Mouse (Mus musculus) midbrain, embryonic 13.5 days (tissue): ENCODE results near the gene Lgals3. TPM values are rescaled to one million over a fixed set of nuclear protein-coding genes. Genes with fewer than 3 reads are reported as not detected.

Source experiments
- ATAC-seq: fragments of 200-750 bp; cut with Nextera tagmentation; 2 replicates; pipeline ENCODE4 v1.8.0; 2017; ENCODE audit warnings: mild to moderate bottlenecking, moderate TSS enrichment, moderate library complexity
- H3K27ac ChIP-seq: fragments of 300-500 bp; sonication (generic); 2 replicates; pipeline ENCODE4 v1.5.1; 2015; ENCODE audit warnings: inconsistent platforms, mild to moderate bottlenecking, moderate library complexity
- H3K27me3 ChIP-seq: fragments of 300-500 bp; sonication (generic); 2 replicates; pipeline ENCODE4 v1.6.1; 2015; ENCODE audit warnings: mild to moderate bottlenecking, inconsistent platforms
- H3K36me3 ChIP-seq: fragments of 300-500 bp; sonication (generic); 2 replicates; pipeline ENCODE4 v1.6.1; 2015; ENCODE audit warnings: mild to moderate bottlenecking, inconsistent platforms
- H3K4me1 ChIP-seq: fragments of 300-500 bp; sonication (generic); replicated peaks from 2 replicates; pipeline ENCODE4 v1.6.1; 2015; ENCODE audit warnings: inconsistent platforms
- H3K4me2 ChIP-seq: fragments of 300-500 bp; sonication (generic); replicated peaks from 2 replicates; pipeline ENCODE4 v1.6.1; 2015; ENCODE audit warnings: moderate library complexity, mild to moderate bottlenecking, inconsistent platforms
- H3K4me3 ChIP-seq: fragments of 300-500 bp; sonication (generic); replicated peaks from 2 replicates; pipeline ENCODE4 v1.5.1; 2015; ENCODE audit warnings: mild to moderate bottlenecking, inconsistent platforms
- H3K9ac ChIP-seq: fragments of 300-500 bp; sonication (generic); replicated peaks from 2 replicates; pipeline ENCODE4 v1.6.1; 2015; ENCODE audit warnings: mild to moderate bottlenecking, inconsistent platforms
- H3K9me3 ChIP-seq: fragments of 300-500 bp; sonication (generic); 2 replicates; pipeline ENCODE4 v1.6.1; 2016; ENCODE audit warnings: mild to moderate bottlenecking, inconsistent platforms
- WGBS: fragments of 180-500 bp; shearing (Covaris S2); methylation state at CpG from one replicate; pipeline ENCODE4 v1.1.7; 2015; 5-methylcytosine and 5-hydroxymethylcytosine counted together
- polyA plus RNA-seq: library from polyadenylated mRNA; unstranded; fragments of >200 nt; fragmentation: Nextera tagmentation; extraction: Ambion mirVana; gene quantifications from 2 replicates; pipeline ENCODE4 v1.2.1, GENCODE M21; 2015

The Lgals3 gene
- polyA plus RNA-seq, 1 experiment from 2014 or later: 1.2 TPM

DNA sequence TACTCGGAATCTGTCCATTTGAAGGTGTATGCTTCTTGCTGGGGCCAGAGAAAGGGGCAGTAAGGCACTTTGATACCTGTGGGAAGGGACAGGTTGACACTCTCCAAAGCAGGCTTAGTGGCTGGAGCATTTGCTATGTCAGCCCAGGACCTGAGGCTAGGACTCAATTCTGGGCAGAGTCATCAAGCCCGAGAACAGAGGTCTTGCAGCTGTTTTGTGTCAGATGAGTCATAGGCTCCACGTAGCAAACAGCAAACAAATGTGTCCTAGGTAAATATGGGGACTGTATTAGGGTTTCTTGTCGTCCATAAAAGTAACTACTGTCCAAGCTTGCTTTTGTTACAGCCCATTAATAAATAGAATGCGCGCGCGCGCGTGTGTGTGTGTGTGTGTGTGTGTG lies 15.3 kb upstream of the Lgals3 start:
- H3K27ac ChIP-seq: no peak overlapping the region
- no peaks in the 10 kb centered on the region for H3K9me3 ChIP-seq
- WGBS: 93% methylated on average over 10 of the region's 10 CpGs
- H3K4me2 ChIP-seq: no peak overlapping the region
- H3K36me3 ChIP-seq: no peaks in the 10 kb centered on the region
- no peak overlapping the region for H3K9ac ChIP-seq
- no peaks in the 10 kb centered on the region for H3K27me3 ChIP-seq
- H3K4me1 ChIP-seq: no peaks in the 10 kb centered on the region
- ATAC-seq: no peak
- H3K4me3 ChIP-seq: no peak overlapping the region

DNA sequence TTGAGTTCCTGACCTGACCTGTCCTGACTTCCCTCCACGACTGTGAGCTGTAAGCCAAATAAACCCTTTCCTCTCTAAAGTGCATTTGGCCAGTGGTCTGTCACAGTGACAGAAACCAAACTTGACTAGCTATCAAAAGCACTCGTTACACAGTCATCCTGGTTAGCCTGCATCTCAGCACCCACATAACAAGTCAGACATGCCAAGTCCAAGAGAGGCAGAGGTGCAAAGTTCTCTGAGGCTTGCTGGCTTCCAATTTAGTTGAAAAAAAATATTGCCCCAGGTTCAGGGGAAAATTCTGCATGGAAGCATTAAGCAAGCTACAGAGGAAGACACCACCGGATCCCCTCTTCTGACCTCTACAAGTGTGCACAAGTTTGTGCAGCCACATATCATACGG lies 14.3 kb upstream of the Lgals3 start:
- 94% methylated on average over 4 of the region's 4 CpGs for WGBS
- no peaks in the 10 kb centered on the region for H3K4me1 ChIP-seq
- no peak overlapping the region for H3K9ac ChIP-seq
- no peaks in the 10 kb centered on the region for H3K27me3 ChIP-seq
- ATAC-seq: no peak
- no peak overlapping the region for H3K27ac ChIP-seq
- H3K36me3 ChIP-seq: no peaks in the 10 kb centered on the region
- H3K4me2 ChIP-seq: no peak overlapping the region
- H3K9me3 ChIP-seq: no peaks in the 10 kb centered on the region
- H3K4me3 ChIP-seq: no peak overlapping the region

DNA sequence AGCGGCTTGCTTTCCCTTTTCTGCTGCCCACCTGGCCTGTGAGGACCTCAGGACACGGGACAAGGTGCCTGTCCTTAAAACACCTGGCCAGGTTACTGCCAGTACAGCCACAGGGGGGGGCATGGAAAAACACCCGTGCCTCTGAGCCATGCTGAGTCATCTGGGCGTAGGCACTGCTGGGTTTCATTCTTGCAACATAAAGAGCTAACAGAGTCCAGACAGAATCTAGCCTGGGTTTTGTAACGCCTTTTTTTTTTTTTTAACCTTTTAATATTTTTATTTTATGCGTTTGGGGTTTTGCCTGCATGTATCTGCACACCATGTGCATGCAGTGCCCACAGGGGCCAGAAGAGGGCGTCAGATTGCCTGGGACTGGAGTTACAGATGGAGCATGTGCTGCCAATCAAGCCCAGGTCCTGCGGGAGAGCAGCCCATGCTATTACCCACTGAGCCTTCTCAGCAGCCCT lies 13.4 kb upstream of the Lgals3 start:
- 75% methylated on average over 8 of the region's 8 CpGs for WGBS
- H3K27ac ChIP-seq: no peak overlapping the region
- H3K27me3 ChIP-seq: no peaks in the 10 kb centered on the region
- no peaks in the 10 kb centered on the region for H3K4me1 ChIP-seq
- no peak overlapping the region for H3K4me3 ChIP-seq
- H3K36me3 ChIP-seq: no peaks in the 10 kb centered on the region
- no peak overlapping the region for H3K9ac ChIP-seq
- ATAC-seq: no peak
- H3K4me2 ChIP-seq: no peak overlapping the region
- no peaks in the 10 kb centered on the region for H3K9me3 ChIP-seq

DNA sequence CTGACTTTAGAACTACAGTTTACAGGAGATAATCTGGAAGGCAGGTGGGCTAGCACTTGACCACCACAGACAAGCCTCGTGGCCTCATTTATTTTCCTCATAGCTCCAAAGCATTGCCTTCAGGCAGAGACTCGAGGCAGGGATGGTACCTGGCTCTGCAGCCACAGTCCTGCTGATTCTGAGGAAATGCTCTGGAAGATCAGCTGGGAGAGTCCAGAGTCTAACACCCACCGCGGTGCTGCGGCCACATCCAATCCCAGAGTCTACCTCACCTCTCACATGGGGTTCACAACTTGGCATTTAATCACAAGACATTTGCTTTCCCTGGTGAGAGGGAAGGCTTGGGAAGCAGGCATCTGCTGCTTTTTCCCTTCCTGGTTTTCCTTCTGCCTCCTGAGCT lies 12.6 kb upstream of the Lgals3 start:
- Histone ChIP-seq H3K9ac (no peak overlapping the region), H3K4me1 (no peaks in the 10 kb centered on the region), H3K4me3 (no peak overlapping the region), H3K27ac (no peak overlapping the region), H3K9me3 (no peaks in the 10 kb centered on the region), H3K36me3 (no peaks in the 10 kb centered on the region), H3K4me2 (no peak overlapping the region), H3K27me3 (no peaks in the 10 kb centered on the region)
- no peak for ATAC-seq
- WGBS: 81% methylated on average over 5 of the region's 5 CpGs

DNA sequence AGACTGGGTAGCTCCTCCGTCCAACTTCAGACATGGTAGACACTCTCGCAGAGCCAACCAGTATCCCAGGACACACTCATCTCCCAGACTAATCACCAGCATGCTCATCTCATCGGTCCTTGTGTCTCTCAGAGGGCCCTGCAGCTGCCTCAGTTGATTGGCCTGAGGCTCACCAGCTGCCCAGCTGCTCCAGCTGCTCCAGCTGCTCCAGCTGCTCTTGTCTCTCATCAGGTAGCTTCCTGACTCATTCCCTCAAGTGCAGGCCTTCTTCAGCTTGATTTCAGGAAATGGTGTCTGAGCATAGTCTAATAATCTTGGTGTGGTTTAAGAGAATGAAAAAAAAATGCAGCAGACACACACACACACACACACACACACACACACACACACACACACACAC lies 10.9 kb upstream of the Lgals3 start:
- 73% methylated on average over 3 of the region's 3 CpGs for WGBS
- H3K27me3 ChIP-seq: no peaks in the 10 kb centered on the region
- H3K9ac ChIP-seq: no peak overlapping the region
- H3K4me3 ChIP-seq: no peak overlapping the region
- H3K9me3 ChIP-seq: no peaks in the 10 kb centered on the region
- H3K4me1 ChIP-seq: no peaks in the 10 kb centered on the region
- no peak overlapping the region for H3K4me2 ChIP-seq
- no peaks in the 10 kb centered on the region for H3K36me3 ChIP-seq
- H3K27ac ChIP-seq: no peak overlapping the region
- no peak for ATAC-seq

DNA sequence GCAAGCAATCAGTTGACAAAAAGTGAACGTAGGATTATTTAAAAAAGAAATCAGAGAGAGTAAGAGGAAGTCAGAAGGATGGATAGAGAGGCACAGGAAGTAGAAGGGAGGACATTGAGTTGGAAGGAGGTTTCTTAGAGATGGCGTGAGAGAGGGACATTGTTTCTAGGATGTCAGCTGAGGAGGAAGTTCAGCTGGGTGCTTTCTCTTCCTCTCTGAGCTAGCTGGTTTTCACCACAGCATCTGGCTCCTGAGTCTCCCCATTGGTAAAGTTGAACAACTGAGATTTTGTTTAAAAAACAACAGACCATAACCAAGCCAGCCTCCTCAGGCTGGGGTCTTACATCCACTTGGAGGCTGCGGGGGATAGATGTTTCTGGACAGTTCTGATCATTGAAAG lies 7.9 kb upstream of the Lgals3 start:
- 73% methylated on average over 3 of the region's 3 CpGs for WGBS
- Histone ChIP-seq H3K9ac (no peak overlapping the region), H3K36me3 (no peaks in the 10 kb centered on the region), H3K4me2 (no peak overlapping the region), H3K4me3 (no peak overlapping the region), H3K4me1 (no peaks in the 10 kb centered on the region), H3K9me3 (no peaks in the 10 kb centered on the region), H3K27me3 (no peaks in the 10 kb centered on the region), H3K27ac (no peak overlapping the region)
- ATAC-seq: no peak

DNA sequence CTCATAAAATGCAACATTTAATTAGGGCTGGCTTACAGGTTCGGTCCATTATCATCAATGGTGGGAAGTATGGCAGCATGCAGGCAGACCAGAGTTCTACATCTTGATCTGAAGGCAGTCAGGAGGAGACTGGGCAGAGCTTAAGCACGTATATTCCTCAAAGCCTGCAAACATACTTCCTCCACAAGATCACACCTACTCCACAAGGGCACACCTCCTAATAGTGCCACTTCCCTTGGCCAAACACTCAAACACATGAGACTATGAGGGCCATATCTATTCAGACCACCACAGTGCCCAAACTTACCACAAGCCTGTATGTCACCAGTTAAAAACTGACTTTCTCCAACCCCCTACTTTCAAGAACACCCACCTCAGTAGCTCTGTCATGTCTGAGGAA lies 6.1 kb upstream of the Lgals3 start:
- no peak overlapping the region for H3K4me2 ChIP-seq
- H3K36me3 ChIP-seq: no peaks in the 10 kb centered on the region
- no peaks in the 10 kb centered on the region for H3K27me3 ChIP-seq
- H3K4me3 ChIP-seq: no peak overlapping the region
- ATAC-seq: no peak
- no peak overlapping the region for H3K9ac ChIP-seq
- no peak overlapping the region for H3K27ac ChIP-seq
- 90% methylated on average over 2 of the region's 2 CpGs for WGBS
- H3K9me3 ChIP-seq: no peaks in the 10 kb centered on the region
- H3K4me1 ChIP-seq: peaks cover 4% of the 10 kb centered on the region

DNA sequence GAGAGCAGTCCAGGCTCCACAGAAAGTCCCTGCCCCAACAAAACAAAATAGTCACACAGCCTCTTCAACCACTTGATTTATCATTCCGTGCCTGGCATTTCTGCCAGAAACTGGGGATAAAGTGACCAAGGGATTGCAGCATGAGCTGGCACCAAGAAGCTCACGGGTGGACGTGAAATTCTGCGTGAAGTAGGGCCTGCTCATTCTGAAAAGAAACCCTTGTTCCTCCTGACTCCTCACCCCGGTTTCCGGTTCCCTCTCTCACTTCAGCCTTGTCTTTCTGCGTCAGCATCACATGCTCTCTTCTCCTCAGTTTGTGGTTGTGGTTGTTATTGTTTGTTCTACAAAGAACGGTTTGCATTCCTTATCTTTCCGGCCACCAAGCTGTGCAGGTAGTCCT lies 5.7 kb upstream of the Lgals3 start:
- H3K4me1 ChIP-seq: peaks cover 6% of the 10 kb centered on the region
- no peak overlapping the region for H3K4me2 ChIP-seq
- H3K27ac ChIP-seq: no peak overlapping the region
- H3K36me3 ChIP-seq: no peaks in the 10 kb centered on the region
- H3K9me3 ChIP-seq: no peaks in the 10 kb centered on the region
- 87% methylated on average over 9 of the region's 9 CpGs for WGBS
- no peaks in the 10 kb centered on the region for H3K27me3 ChIP-seq
- ATAC-seq: no peak
- H3K9ac ChIP-seq: no peak overlapping the region
- H3K4me3 ChIP-seq: no peak overlapping the region

DNA sequence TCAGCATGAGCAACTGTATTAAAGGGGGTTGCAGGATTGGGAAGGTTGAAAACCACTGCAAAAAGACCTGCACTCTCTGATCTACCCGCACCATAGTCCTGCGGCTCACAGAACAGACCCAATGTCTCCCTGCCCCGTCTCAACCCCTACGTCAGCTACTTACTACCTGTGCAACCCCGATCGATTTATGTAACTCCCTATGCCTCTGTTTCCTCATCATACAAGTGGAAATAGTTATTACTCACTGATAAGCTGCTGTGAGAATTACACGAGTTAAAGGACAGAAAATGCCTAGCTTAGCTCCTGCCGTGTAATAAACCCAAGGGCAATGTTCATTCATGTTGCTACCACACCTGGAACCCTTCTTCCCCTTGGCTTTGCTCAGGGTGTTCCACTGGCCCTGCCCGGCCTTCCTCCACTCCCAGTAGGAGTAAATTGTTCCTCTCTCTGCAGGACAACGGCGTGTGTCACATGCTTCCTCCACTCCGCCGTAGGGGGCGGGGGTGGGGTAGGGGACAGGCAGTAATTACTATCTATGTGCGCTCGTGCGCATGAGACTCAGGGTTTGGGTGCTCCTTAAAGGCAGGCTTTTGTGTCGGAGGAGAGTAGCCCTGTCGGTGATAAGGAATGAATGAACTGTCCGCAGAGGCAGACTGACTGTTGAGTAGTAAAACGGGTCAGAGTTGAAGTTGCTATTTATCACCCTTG lies 2.7 kb upstream of the Lgals3 start:
- 52% methylated on average over 21 of the region's 21 CpGs for WGBS
- H3K36me3 ChIP-seq: no peaks in the 10 kb centered on the region
- peak overlapping the region; percentile 27; the same call in 1 of the 2 replicates for H3K4me2 ChIP-seq
- no peak overlapping the region for H3K27ac ChIP-seq
- no peak overlapping the region for H3K4me3 ChIP-seq
- H3K4me1 ChIP-seq: peaks cover 17% of the 10 kb centered on the region
- no peaks in the 10 kb centered on the region for H3K9me3 ChIP-seq
- ATAC-seq: no peak
- H3K9ac ChIP-seq: no peak overlapping the region
- H3K27me3 ChIP-seq: no peaks in the 10 kb centered on the region

DNA sequence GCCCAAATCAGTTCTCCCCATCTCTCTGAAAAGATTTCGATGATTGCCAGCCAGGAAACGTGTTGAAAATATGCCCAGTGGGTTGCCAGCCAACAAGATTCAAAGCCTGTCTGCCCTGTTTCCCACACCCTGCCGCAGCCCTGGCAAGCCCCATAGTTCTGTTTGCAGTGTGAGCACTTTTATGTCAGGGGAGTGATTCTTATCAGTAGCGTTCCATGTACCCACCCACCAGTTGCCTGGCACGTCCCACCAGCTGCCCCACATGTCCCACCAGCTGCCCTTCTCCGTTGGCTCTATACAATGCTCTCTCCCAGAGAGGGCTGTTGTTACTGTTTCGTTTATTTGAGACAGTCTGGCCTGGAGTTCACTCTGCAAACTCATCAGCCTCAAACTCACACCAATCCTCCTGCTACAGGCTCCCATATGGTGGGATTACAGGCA lies 650 bp upstream of the Lgals3 start:
- H3K9ac ChIP-seq: no peak overlapping the region
- peaks cover 17% of the 10 kb centered on the region for H3K4me1 ChIP-seq
- no peaks in the 10 kb centered on the region for H3K36me3 ChIP-seq
- H3K27ac ChIP-seq: 0 out of 2 replicates have a peak overlapping the region, but pooled peaks have one; percentile 4
- no peaks in the 10 kb centered on the region for H3K27me3 ChIP-seq
- peak; percentile 59; the same call in 1 of the 2 replicates for ATAC-seq
- no peak overlapping the region for H3K4me2 ChIP-seq
- no peak overlapping the region for H3K4me3 ChIP-seq
- WGBS: 60% methylated on average over 7 of the region's 7 CpGs
- no peaks in the 10 kb centered on the region for H3K9me3 ChIP-seq

DNA sequence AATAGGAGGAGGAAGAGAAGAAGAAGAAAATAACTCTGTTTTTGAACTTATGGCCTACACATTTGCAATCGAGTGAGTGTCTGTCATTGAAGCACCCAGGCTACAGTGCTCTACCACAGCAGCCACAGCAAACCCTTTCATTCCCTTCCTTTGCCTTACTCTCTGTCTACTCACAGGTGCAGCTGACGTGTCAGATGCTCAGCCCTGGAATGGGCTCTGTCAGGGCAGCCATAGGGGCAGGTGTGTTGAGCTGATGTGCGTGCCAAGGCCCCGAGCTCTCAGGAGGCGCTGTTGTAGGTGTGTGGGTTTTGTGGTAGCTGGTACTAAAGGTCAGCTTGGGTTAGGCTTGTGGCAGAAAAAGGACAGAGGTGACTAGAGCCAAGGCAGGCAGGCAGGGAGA lies 2.2 kb downstream of the Lgals3 start:
- no peak for ATAC-seq
- H3K4me2 ChIP-seq: no peak overlapping the region
- peaks cover 20% of the 10 kb centered on the region for H3K27me3 ChIP-seq
- no peak overlapping the region for H3K27ac ChIP-seq
- no peak overlapping the region for H3K4me3 ChIP-seq
- H3K36me3 ChIP-seq: no peaks in the 10 kb centered on the region
- 87% methylated on average over 5 of the region's 5 CpGs for WGBS
- H3K9me3 ChIP-seq: no peaks in the 10 kb centered on the region
- peaks cover 27% of the 10 kb centered on the region for H3K4me1 ChIP-seq
- no peak overlapping the region for H3K9ac ChIP-seq

DNA sequence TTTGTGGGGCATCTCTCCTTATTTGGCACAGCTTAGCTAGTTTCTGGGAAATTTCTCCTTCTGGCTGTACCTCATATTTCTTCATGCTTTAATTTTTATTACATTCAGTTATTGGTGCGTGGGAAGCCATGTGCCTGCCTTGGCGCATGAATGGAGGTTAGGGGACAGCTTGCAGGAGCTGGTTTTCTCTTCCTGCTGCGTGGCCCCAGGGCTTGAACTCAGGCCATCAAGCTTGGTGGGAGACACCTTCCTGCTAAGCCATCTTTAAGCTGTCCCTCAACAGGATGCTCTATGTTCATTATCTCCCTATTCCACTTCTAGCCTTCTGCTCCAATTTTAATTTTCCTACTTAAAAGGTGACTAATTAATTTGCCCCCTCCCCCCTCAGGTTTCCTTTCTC lies 3.2 kb downstream of the Lgals3 start:
- no peak overlapping the region for H3K9ac ChIP-seq
- H3K27me3 ChIP-seq: peaks cover 22% of the 10 kb centered on the region
- H3K4me2 ChIP-seq: no peak overlapping the region
- no peak overlapping the region for H3K27ac ChIP-seq
- H3K4me1 ChIP-seq: peaks cover 23% of the 10 kb centered on the region
- no peaks in the 10 kb centered on the region for H3K9me3 ChIP-seq
- 87% methylated on average over 3 of the region's 3 CpGs for WGBS
- no peaks in the 10 kb centered on the region for H3K36me3 ChIP-seq
- ATAC-seq: no peak
- H3K4me3 ChIP-seq: no peak overlapping the region

DNA sequence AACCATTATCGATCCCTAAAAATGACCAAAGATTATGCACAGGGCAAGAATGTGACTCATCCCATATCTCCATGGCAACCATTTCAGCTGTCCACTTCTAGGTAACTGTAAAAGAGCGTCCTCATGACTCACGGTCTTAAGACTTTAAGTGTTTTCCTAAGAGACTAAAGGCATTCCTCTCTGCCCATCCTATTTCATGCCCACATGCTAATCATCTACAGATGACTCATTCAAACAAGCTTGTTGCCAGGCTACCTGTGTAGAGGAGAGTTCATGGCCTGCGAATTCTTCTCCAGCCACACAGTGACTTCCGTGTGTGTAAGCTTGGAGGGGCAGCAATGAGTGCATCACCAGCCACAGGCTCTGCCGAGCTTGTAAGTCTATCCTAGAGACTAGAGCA lies 4.1 kb downstream of the Lgals3 start:
- no peak overlapping the region for H3K27ac ChIP-seq
- no peak overlapping the region for H3K4me3 ChIP-seq
- H3K4me1 ChIP-seq: peaks cover 23% of the 10 kb centered on the region
- no peak overlapping the region for H3K9ac ChIP-seq
- no peaks in the 10 kb centered on the region for H3K36me3 ChIP-seq
- H3K27me3 ChIP-seq: peaks cover 22% of the 10 kb centered on the region
- ATAC-seq: no peak
- WGBS: 63% methylated on average over 6 of the region's 6 CpGs
- H3K9me3 ChIP-seq: no peaks in the 10 kb centered on the region
- H3K4me2 ChIP-seq: no peak overlapping the region
